Mouse (Mus musculus) heart, embryonic 16.5 days (tissue): Measurements from ENCODE around the gene Htra1. TPM values are rescaled to one million over a fixed set of nuclear protein-coding genes. Genes with fewer than 3 reads are reported as not detected.

Source experiments
- ATAC-seq: fragments of 200-750 bp; cut with Nextera tagmentation; replicated peaks from 2 replicates; pipeline ENCODE4 v1.8.0; 2017; ENCODE audit warnings: moderate number of reproducible peaks; ENCODE audit not compliant: insufficient read depth, low FRiP score; ENCODE audit errors: extremely low read depth
- H3K27ac ChIP-seq: fragments of 300-500 bp; sonication (generic); 2 replicates; pipeline ENCODE4 v1.5.1; 2014; ENCODE audit warnings: mild to moderate bottlenecking, low read length, control low read depth, moderate library complexity
- H3K27me3 ChIP-seq: fragments of 300-500 bp; sonication (generic); 2 replicates; pipeline ENCODE4 v1.6.1; 2014; ENCODE audit warnings: low read length, mixed read lengths; ENCODE audit not compliant: control insufficient read depth, insufficient read depth
- H3K36me3 ChIP-seq: fragments of 300-500 bp; sonication (generic); 2 replicates; pipeline ENCODE4 v1.6.1; 2014; ENCODE audit not compliant: control insufficient read depth, insufficient read depth
- H3K4me1 ChIP-seq: fragments of 300-500 bp; sonication (generic); 2 replicates; pipeline ENCODE4 v1.6.1; 2014; ENCODE audit warnings: low read length, mixed read lengths; ENCODE audit not compliant: control insufficient read depth, insufficient read depth
- H3K4me2 ChIP-seq: fragments of 300-500 bp; sonication (generic); 2 replicates; pipeline ENCODE4 v1.6.1; 2014; ENCODE audit warnings: low read depth, mild to moderate bottlenecking, control low read depth, low read length
- H3K4me3 ChIP-seq: fragments of 300-500 bp; sonication (generic); 2 replicates; pipeline ENCODE4 v1.5.1; 2014; ENCODE audit warnings: mild to moderate bottlenecking, control low read depth, low read length
- H3K9ac ChIP-seq: fragments of 300-500 bp; sonication (generic); 2 replicates; pipeline ENCODE4 v1.6.1; 2014; ENCODE audit warnings: low read length, control low read depth
- H3K9me3 ChIP-seq: fragments of 300-500 bp; sonication (generic); replicated peaks from 2 replicates; pipeline ENCODE4 v1.6.1; 2016; ENCODE audit warnings: low read length; ENCODE audit not compliant: control insufficient read depth
- WGBS: fragments of 180-500 bp; shearing (Covaris S2); extraction: QIAGEN DNeasy Blood & Tissue Kit; methylation state at CpG from one replicate; pipeline ENCODE4 v1.1.7; 2014; 5-methylcytosine and 5-hydroxymethylcytosine counted together
- polyA plus RNA-seq: library from polyadenylated mRNA; unstranded; fragments of >200 nt; fragmentation: Nextera tagmentation; extraction: Ambion mirVana; gene quantifications from 2 replicates; pipeline ENCODE4 v1.2.1, GENCODE M21; 2015

The Htra1 gene
- polyA plus RNA-seq, 1 experiment from 2014 or later: 65.6 TPM

DNA sequence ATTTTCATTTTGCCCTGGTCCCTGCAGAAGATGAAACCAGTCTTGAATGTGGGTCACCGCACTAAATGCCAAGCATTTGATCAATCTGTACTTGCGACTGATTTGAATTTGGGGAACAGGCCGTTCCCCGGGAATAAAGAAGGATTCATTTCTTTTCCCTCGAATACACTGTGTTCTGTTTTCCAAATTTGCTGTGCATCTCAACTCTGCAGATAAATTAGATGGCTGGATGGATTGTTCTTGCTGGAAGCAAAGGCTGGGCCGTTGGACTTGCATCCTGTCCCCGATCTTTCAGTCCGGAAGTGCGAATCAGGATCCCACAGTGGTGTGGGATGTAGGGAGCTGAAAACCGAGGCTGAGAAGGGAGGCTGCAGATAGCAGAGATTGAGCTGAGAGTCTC lies 17.5 kb downstream of the Htra1 start:
- Histone ChIP-seq H3K9ac (no peak overlapping the region), H3K27ac (no peak overlapping the region), H3K36me3 (no peaks in the 10 kb centered on the region), H3K27me3 (no peaks in the 10 kb centered on the region), H3K4me1 (peaks cover 19% of the 10 kb centered on the region), H3K4me3 (no peak overlapping the region), H3K4me2 (no peak overlapping the region), H3K9me3 (no peaks in the 10 kb centered on the region)
- no peak for ATAC-seq
- WGBS: 83% methylated on average over 10 of the region's 10 CpGs

DNA sequence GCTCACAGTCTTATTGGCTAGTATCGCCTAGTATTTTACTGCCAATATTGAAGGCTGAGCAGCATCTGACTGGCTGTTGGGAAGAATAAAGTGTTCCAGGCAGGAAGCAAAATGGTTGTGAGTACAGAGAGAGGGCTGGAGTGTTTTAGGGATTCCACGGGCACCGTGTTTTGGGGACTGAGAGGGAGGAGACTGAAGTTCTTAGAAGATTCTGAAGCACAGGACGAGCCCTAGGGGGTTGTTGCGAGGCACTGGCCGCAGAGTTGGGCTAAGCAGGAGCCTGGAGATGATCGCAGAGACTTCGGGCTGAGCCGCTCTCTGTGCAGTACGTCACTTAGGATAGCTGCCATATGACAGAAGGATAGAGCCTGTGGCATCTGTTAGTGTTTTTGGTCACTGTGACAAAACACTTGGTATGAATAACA lies 18.3 kb downstream of the Htra1 start:
- WGBS: 85% methylated on average over 10 of the region's 10 CpGs
- Histone ChIP-seq H3K9me3 (no peaks in the 10 kb centered on the region), H3K9ac (no peak overlapping the region), H3K4me1 (peaks cover 15% of the 10 kb centered on the region), H3K27ac (no peak overlapping the region), H3K27me3 (no peaks in the 10 kb centered on the region), H3K36me3 (no peaks in the 10 kb centered on the region), H3K4me2 (no peak overlapping the region), H3K4me3 (no peak overlapping the region)
- ATAC-seq: no peak

DNA sequence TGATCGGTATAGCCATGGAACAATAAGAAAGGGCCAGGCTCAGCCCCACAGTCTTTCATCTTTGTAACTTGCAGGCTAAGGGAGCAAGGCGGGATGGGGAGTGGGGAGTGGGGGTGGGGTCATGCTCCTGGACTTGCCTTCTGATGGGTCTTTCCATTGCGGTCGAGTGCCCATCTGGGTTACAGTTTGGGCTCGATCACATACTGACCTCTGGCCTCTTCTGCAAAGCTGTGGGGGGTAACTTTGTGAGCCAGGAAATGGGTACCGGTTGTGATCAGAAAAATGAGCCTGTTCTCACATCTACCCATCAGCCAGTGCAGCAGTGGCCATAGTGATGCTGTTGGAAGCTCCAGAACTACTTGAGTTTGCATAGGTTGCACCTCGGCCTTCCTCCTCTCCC lies 22.6 kb downstream of the Htra1 start:
- H3K4me1 ChIP-seq: peaks cover 27% of the 10 kb centered on the region
- no peak overlapping the region for H3K9ac ChIP-seq
- 86% methylated on average over 7 of the region's 7 CpGs for WGBS
- no peak overlapping the region for H3K27ac ChIP-seq
- no peaks in the 10 kb centered on the region for H3K36me3 ChIP-seq
- no peak overlapping the region for H3K4me3 ChIP-seq
- no peak for ATAC-seq
- no peaks in the 10 kb centered on the region for H3K27me3 ChIP-seq
- H3K4me2 ChIP-seq: no peak overlapping the region
- H3K9me3 ChIP-seq: no peaks in the 10 kb centered on the region

DNA sequence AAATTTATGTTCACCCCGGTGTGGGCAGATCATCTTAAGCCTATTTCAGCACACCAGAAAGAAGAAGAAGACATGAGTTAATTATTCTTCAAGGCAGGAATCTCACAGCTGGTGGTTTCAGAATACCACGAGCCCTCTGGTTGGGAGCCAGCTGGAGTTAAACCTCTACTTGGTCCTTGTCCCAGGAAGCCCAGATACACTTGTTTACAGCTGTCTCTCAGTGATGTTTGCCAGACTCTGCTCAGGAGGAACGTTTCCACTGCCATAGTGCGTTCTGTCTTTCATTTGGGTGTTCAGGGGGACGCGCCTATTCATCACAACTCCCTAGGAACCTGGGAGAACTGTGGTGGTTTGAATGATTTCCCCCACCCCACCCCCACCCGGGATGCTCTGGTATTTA lies 24.0 kb downstream of the Htra1 start:
- no peak overlapping the region for H3K9ac ChIP-seq
- peak overlapping the region; percentile 49 for H3K27ac ChIP-seq
- H3K9me3 ChIP-seq: no peaks in the 10 kb centered on the region
- no peaks in the 10 kb centered on the region for H3K36me3 ChIP-seq
- H3K27me3 ChIP-seq: no peaks in the 10 kb centered on the region
- H3K4me1 ChIP-seq: peaks cover 33% of the 10 kb centered on the region
- 17% methylated on average over 7 of the region's 7 CpGs for WGBS
- no peak overlapping the region for H3K4me3 ChIP-seq
- peak; percentile 58; the same call in 1 of the 2 replicates for ATAC-seq
- H3K4me2 ChIP-seq: peak overlapping the region; percentile 34

DNA sequence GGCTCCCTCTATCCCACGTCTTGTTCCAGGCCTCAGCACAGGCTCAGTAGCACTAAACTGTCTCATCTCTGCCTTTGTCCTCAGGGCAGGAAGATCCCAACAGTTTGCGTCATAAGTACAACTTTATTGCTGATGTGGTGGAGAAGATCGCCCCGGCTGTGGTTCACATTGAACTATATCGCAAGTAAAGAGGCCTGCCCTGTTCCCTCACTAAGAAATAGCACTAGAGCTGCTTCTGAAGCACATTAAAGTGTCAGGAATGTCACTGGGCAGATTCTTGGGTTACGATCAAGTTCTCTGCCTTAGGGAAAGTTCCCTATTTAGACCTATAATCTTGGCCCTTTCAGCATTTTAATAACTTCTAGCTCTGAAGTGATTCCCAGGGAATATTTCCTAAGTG lies 25.5 kb downstream of the Htra1 start:
- peaks cover 49% of the 10 kb centered on the region for H3K4me1 ChIP-seq
- no peak for ATAC-seq
- no peaks in the 10 kb centered on the region for H3K27me3 ChIP-seq
- peak overlapping the region; percentile 34 for H3K27ac ChIP-seq
- no peak overlapping the region for H3K9ac ChIP-seq
- no peaks in the 10 kb centered on the region for H3K9me3 ChIP-seq
- H3K36me3 ChIP-seq: no peaks in the 10 kb centered on the region
- no peak overlapping the region for H3K4me2 ChIP-seq
- H3K4me3 ChIP-seq: no peak overlapping the region
- WGBS: 48% methylated on average over 6 of the region's 6 CpGs

DNA sequence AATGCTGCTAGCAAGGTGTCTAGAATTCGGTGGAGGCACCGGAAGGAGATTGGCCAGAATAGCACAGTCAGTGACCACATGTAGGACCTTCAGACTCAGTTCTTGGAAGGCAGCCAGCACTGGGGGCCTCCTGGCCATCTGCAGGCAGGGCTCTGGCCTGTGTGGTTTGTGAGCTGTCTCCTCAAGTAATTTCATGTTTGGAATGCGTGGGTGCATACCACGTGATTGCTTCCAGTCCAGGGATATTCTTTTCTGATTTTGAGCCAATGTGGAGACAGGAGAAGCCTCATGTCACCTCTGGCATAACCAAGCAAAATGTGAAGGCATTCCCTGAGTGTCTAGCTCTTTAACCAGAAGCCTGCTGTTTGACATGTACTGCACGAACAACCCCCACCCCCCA lies 28.8 kb downstream of the Htra1 start:
- no peaks in the 10 kb centered on the region for H3K27me3 ChIP-seq
- H3K4me1 ChIP-seq: peaks cover 55% of the 10 kb centered on the region
- peak overlapping the region; percentile 84 for H3K27ac ChIP-seq
- H3K4me3 ChIP-seq: no peak overlapping the region
- peak; percentile 89 for ATAC-seq
- no peaks in the 10 kb centered on the region for H3K9me3 ChIP-seq
- H3K4me2 ChIP-seq: no peak overlapping the region
- no peaks in the 10 kb centered on the region for H3K36me3 ChIP-seq
- H3K9ac ChIP-seq: no peak overlapping the region
- 13% methylated on average over 5 of the region's 5 CpGs for WGBS

DNA sequence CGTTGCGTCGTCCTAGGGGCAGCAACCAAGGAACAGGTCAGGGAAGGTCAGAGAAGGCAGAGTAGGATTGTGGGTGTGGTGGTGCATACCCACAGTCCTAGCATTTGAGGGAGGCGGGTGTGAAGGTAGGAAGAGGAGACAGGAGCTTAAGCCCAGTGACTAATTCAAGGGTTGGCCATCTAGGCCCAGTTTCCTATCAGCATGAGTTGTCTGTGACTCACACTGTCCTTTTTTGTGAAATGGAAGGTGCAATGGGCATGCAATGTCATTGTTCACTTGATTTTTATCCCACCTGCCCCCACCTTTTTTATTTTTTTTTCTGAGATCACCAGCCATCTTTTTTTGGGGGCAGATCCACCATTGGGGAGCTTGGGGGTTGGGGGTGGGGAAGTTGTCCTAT lies 29.5 kb downstream of the Htra1 start:
- H3K9me3 ChIP-seq: no peaks in the 10 kb centered on the region
- no peak overlapping the region for H3K4me3 ChIP-seq
- WGBS: 89% methylated on average over 4 of the region's 4 CpGs
- ATAC-seq: no peak
- H3K9ac ChIP-seq: no peak overlapping the region
- no peak overlapping the region for H3K4me2 ChIP-seq
- H3K36me3 ChIP-seq: no peaks in the 10 kb centered on the region
- H3K4me1 ChIP-seq: peaks cover 48% of the 10 kb centered on the region
- H3K27ac ChIP-seq: peak overlapping the region; percentile 84
- H3K27me3 ChIP-seq: no peaks in the 10 kb centered on the region

DNA sequence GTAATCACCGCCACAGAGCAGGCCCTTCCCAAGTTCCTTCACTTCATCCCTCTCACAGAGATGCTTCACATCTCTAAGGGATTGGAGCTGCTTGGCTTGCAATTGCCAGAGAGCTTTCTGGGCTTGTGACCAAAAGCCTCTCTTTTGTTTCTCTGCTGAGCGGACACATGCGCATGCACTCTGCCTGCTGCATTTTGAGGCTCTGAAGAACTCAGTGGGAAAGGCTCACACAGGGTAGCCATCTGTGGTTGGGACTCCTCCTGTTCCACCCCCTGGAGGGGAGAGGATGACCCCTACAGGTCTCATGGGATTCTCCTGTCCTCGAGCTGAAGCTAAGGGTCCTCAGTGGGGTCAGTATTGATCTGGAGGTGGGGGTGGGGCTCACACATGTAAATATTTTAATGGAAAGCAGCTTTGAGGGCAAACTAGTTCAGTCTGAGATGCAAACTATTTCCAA lies 30.0 kb downstream of the Htra1 start:
- no peaks in the 10 kb centered on the region for H3K27me3 ChIP-seq
- H3K9me3 ChIP-seq: no peaks in the 10 kb centered on the region
- no peaks in the 10 kb centered on the region for H3K36me3 ChIP-seq
- H3K9ac ChIP-seq: peak overlapping the region; percentile 38; the same call in 1 of the 2 replicates
- WGBS: 52% methylated on average over 4 of the region's 4 CpGs
- H3K4me3 ChIP-seq: no peak overlapping the region
- H3K4me1 ChIP-seq: peaks cover 42% of the 10 kb centered on the region
- no peak overlapping the region for H3K4me2 ChIP-seq
- H3K27ac ChIP-seq: peak overlapping the region; percentile 84
- ATAC-seq: no peak

DNA sequence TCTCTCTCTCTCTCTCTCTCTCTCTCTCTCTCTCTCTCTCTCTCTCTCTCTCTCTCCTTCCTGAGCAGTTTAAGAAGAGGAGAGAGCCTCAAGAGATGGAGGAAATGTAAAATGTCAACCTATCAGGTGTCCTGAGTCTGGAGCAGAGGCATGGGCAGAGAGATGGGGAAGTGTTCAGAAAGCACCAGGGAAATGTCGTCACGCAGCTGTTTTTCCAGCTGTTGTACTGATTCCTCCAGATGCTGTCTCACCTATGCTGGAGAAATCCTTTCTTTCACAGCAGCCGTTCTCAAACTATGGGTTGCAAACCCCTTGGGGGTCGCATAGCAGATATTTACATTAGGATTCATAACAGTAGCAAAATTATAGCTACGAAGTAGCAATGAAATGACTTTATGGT lies 30.5 kb downstream of the Htra1 start:
- ATAC-seq: no peak
- Histone ChIP-seq H3K4me1 (peaks cover 37% of the 10 kb centered on the region), H3K36me3 (no peaks in the 10 kb centered on the region), H3K9ac (no peak overlapping the region), H3K4me2 (no peak overlapping the region), H3K9me3 (no peaks in the 10 kb centered on the region), H3K4me3 (no peak overlapping the region), H3K27me3 (no peaks in the 10 kb centered on the region), H3K27ac (peak overlapping the region; percentile 84)
- 72% methylated on average over 5 of the region's 5 CpGs for WGBS
